Mouse (Mus musculus) neutrophil, adult 65 days (primary cell): ENCODE data around the gene Smo. TPM values are rescaled to one million over a fixed set of nuclear protein-coding genes. Genes with fewer than 3 reads are reported as not detected.

Experiments used
- total RNA-seq: library from RNA; stranded (reverse); gene quantifications from 2 replicates; pipeline ENCODE4 v1.2.4, GENCODE M21; 2023

Gene Smo
- 0.52 and 1.3 TPM in 2 replicates for total RNA-seq

DNA sequence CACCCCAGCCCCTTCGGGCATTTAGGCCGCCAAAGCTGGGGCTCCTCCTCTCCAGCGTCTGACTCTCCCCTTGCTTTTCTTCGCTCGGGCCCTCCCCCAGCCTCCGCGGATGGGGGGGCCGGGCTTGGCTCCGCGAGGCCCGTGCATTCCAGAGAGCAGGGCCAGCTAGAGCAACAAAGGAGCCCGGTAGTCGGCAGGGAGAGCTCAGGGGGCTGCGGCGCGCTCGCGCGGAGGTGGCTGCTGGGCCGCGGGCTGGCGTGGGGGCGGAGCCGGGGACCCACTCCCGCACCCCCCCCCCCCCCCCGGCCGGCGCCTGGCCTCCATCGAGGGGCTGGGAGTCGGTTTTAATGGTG is at the start of gene Smo:
Gene Smo, plus strand, starts transcription at position 168 of the 353 bp plus-strand sequence.

DNA sequence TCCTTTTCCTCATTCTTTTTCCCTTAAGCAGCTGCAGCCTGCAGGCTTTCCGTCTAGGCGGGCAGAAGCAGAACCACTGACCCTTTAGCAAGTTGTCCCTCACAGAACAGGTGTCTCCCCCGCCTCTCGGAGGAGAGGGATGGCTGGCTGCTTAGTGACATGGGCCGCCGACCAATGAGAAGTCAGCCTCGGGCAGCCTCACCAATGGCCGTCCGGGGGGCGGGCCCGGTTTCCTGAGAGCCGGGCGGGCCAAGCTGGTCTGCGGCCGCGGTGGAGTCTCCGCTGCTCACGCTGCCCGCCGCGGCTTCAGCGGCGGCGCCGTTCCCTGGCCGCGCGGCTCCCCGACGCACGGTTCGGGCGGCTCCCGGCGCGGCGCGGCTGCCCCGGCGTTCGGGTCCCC is 41.4 kb upstream of the Smo start, which contains the start of gene Tspan33:
Gene Tspan33, plus strand, starts transcription at position 270 of the 400 bp plus-strand sequence.

DNA sequence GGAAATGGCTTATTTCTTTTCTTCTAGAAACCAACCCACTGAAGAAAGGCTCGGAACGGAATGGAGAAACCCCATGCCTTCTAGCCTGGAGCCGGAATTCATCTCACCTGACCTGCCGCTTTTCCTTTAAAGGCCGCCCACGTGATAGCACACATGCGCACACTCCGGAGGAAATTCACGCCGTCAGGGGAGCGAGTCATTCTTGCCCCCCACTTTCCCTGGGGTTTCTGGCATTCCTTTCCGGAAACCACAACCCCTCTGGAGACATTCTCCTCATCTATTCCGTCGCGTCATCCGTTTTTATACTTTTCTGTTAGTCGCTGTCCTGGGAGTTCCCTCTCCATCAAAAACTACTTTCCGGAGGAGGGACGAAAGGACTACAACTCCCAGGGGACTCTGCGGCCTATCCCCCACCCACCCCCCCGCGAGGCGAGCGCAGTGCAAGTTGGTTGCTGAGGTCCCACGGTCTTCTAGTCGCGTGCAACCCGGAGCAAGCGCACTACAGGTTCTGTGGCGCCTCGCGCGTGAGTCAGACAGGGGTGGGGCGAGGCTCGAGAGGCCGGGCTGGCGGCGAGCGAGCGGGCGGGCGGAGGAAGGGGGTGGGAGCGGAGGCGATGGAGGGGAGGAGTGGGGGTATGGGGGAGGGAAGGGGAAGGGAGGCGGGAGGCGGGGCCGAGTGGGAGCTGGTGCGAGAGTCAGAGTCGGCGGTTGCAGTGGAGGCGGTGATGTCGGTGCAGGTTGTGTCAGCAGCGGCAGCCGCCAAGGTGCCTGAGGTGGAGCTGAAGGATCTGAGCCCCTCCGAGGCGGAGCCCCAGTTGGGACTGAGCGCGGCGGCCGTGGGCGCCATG is 32.7 kb downstream of the Smo start, which contains the start of gene Ahcyl2:
Gene Ahcyl2, plus strand, starts transcription at position 199 of the 848 bp plus-strand sequence.

Other genes with a start within 250 kb of the Smo start
- not detected in 2 replicates for gene Kcp, start 227.6 kb upstream of the Smo start, total RNA-seq
- 91.2 and 107 TPM in 2 replicates for gene Irf5, start 208.9 kb upstream of the Smo start, total RNA-seq
- gene Tnpo3, start 125.6 kb upstream of the Smo start, total RNA-seq, result 56.1 and 89.3 TPM in 2 replicates
- gene Tspan33, start 41.3 kb upstream of the Smo start, total RNA-seq, result 1.5 and 2.7 TPM in 2 replicates
- 23.9 and 33.9 TPM in 2 replicates for gene Ahcyl2, start 32.5 kb downstream of the Smo start, total RNA-seq
- gene Strip2, start 181.5 kb downstream of the Smo start, total RNA-seq, result 0.18 and 0.44 TPM in 2 replicates